Mouse (Mus musculus) ZHBTc4 (cell line): ENCODE measurements around the gene Mrpl43.
A peak's percentile ranks its signal among the peaks of the same experiment; 100 is the strongest.

Source experiments
- DNase-seq: peaks from one replicate; pipeline ENCODE4 v3.0.0-alpha.2; 2011; ENCODE audit warnings: low read depth, low spot score

Mrpl43 gene

GRCm38 (mm10) chr19:45029571-45029970 lies 23.3 kb upstream of the Mrpl43 start:
- DNase-seq, result no peak

- DNase-seq, result no peak
Measured at GRCm38 (mm10) chr19:45028746-45029145, 22.5 kb upstream of the Mrpl43 start.

GRCm38 (mm10) chr19:45027848-45028247 lies 21.6 kb upstream of the Mrpl43 start:
- DNase-seq, result no peak

GRCm38 (mm10) chr19:45026958-45027670 lies 20.9 kb upstream of the Mrpl43 start:
- no peak for DNase-seq

- DNase-seq, result peak; percentile 39
Measured at GRCm38 (mm10) chr19:45025937-45026568, 19.8 kb upstream of the Mrpl43 start.

- no peak for DNase-seq
Measured at GRCm38 (mm10) chr19:45024775-45025174, 18.5 kb upstream of the Mrpl43 start.

GRCm38 (mm10) chr19:45023993-45024392 lies 17.8 kb upstream of the Mrpl43 start:
- DNase-seq, result no peak

GRCm38 (mm10) chr19:45021362-45021761 lies 15.1 kb upstream of the Mrpl43 start:
- no peak for DNase-seq

- peak; percentile 46 for DNase-seq
Measured at GRCm38 (mm10) chr19:45020348-45020747, 14.1 kb upstream of the Mrpl43 start.

- no peak for DNase-seq
Measured at GRCm38 (mm10) chr19:45018351-45018831, 12.1 kb upstream of the Mrpl43 start.

GRCm38 (mm10) chr19:45017909-45018308 lies 11.7 kb upstream of the Mrpl43 start:
- peak; percentile 39 for DNase-seq

- peak; percentile 73 for DNase-seq
Measured at GRCm38 (mm10) chr19:45017216-45017771, 11.1 kb upstream of the Mrpl43 start.

- DNase-seq, result no peak
Measured at GRCm38 (mm10) chr19:45016341-45017215, 10.3 kb upstream of the Mrpl43 start.

GRCm38 (mm10) chr19:45015518-45016281 lies 9.5 kb upstream of the Mrpl43 start:
- peak; percentile 71 for DNase-seq

GRCm38 (mm10) chr19:45014981-45015402 lies 8.8 kb upstream of the Mrpl43 start:
- peak; percentile 73 for DNase-seq

- DNase-seq, result peak; percentile 72
Measured at GRCm38 (mm10) chr19:45014335-45014971, 8.2 kb upstream of the Mrpl43 start, which contains the start of gene Lzts2. Gene Lzts2, plus strand, starts transcription at chr19:45014414.

GRCm38 (mm10) chr19:45013581-45014225 lies 7.5 kb upstream of the Mrpl43 start:
- DNase-seq, result no peak

- DNase-seq, result no peak
Measured at GRCm38 (mm10) chr19:45012636-45013035, 6.4 kb upstream of the Mrpl43 start.

GRCm38 (mm10) chr19:45012219-45012618 lies 6.0 kb upstream of the Mrpl43 start:
- DNase-seq, result no peak

- no peak for DNase-seq
Measured at GRCm38 (mm10) chr19:45010646-45011045, 4.4 kb upstream of the Mrpl43 start.
